Mouse (Mus musculus): ENCODE results near the gene Trim8.

DNA sequence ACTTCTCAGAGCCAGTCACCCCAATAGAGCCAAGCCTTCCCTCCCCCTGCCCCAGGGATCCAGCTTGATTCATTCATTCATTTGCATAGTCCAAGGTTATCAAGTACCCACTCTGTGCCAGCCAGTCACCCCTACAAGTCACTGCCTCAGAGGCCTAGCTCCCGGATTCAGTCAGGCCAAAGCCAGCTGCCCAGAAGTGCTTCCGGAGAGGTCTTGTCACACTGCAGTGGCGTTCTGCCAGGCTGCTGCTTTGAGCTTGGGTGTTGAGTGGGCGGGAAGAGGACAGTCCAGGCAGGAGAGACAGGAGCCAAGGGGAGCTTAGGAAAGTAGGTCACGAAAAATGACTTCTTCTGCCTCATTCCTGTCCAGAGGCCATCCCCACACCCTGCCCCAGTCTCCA lies 17.0 kb upstream of the Trim8 start:
- TF ChIP-seq MAX (IDR thresholded peaks at IDR 0.05; ENCODE audit: low read depth) (no peak), USF1 (IDR thresholded peaks at IDR 0.05; ENCODE audit: low read depth) (no peak)
